Mouse (Mus musculus) olfactory bulb, adult 2 months (tissue): ENCODE measurements around the gene Pabpn1l. TPM values are rescaled to one million over a fixed set of nuclear protein-coding genes. Genes with fewer than 3 reads are reported as not detected.
"Not testable (repeated sequence)": the region's sequence is repeated elsewhere in the genome, so short reads cannot be mapped to it uniquely, and the experiment has no call there.

Experiments
- H3K27ac ChIP-seq: fragments of 200-500 bp; 2 replicates; pipeline ENCODE4 v1.5.1; 2012; ENCODE audit warnings: low read depth, low read length; ENCODE audit not compliant: insufficient read depth
- H3K4me1 ChIP-seq: fragments of 200-500 bp; 2 replicates; pipeline ENCODE4 v1.6.1; 2012; ENCODE audit warnings: low read length; ENCODE audit not compliant: control insufficient read depth, insufficient read depth
- H3K4me3 ChIP-seq: fragments of 200-500 bp; 2 replicates; pipeline ENCODE4 v1.5.1; 2012; ENCODE audit warnings: mild to moderate bottlenecking, low read depth, low read length, moderate library complexity; ENCODE audit not compliant: insufficient read depth
- CTCF ChIP-seq: fragments of 200-500 bp; IDR thresholded peaks from 2 replicates; pipeline ENCODE4 v1.5.1; 2012; ENCODE audit warnings: low read depth, mild to moderate bottlenecking, low read length, moderate library complexity; ENCODE audit not compliant: insufficient read depth
- POLR2A ChIP-seq: fragments of 200-500 bp; IDR thresholded peaks from 2 replicates; pipeline ENCODE4 v1.6.1; 2012; ENCODE audit warnings: mild to moderate bottlenecking, low read depth, low read length, moderate library complexity; ENCODE audit not compliant: insufficient read depth
- WGBS: fragments of 180-500 bp; shearing (Covaris S2); methylation state at CpG from one replicate; pipeline ENCODE4 v1.1.7; 2018; 5-methylcytosine and 5-hydroxymethylcytosine counted together
- polyA plus RNA-seq: library from polyadenylated mRNA; stranded (reverse); fragments of >200 nt; gene quantifications from 2 replicates; pipeline ENCODE4 v1.2.4, GENCODE M21; 2012; ENCODE audit warnings: low replicate concordance; ENCODE audit not compliant: missing spikeins, insufficient read depth, insufficient read length

Gene Pabpn1l
- polyA plus RNA-seq, 1 experiment = not detected

DNA sequence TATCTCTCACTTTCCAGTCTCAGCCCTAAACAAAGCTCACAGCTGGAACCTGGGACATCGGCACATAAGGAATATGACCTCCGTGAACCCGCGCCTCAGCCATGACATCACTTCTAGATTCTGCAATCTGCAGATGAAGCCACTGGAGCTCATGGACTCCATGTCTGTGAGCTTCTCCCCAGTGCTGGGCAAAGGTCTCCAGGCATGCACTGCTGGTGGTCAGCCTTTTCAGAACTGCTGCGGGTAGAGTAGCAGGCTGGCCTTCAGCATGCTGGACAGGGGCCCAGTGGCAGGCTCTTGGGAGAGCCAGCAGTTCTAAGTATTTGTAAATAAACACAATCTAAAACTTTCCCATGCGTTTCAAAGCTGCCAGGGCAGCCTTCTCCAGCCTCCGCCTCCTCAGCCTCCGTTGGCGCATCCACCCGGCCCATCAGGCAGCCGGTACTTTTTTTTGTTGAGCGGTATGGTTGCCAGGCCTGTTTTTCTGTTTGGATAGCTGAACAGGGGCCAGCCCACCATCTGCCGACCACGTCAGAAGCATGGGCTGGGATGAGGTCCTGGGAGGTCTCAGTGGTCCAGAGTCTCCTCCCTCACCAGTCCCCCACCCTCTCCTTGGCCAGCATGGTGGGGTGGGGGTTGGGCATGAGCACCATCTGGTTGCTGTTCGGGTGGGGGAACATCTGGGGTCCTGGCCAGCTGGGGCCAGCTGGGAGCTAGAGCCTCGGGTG is 17.1 kb upstream of the Pabpn1l start:
- no peak overlapping the region for H3K4me3 ChIP-seq
- TF ChIP-seq POLR2A = no peak
- TF ChIP-seq CTCF = no peak
- peaks cover 45% of the 10 kb centered on the region for H3K4me1 ChIP-seq
- no peak overlapping the region for H3K27ac ChIP-seq
- 40% methylated on average over 16 of the region's 16 CpGs for WGBS

DNA sequence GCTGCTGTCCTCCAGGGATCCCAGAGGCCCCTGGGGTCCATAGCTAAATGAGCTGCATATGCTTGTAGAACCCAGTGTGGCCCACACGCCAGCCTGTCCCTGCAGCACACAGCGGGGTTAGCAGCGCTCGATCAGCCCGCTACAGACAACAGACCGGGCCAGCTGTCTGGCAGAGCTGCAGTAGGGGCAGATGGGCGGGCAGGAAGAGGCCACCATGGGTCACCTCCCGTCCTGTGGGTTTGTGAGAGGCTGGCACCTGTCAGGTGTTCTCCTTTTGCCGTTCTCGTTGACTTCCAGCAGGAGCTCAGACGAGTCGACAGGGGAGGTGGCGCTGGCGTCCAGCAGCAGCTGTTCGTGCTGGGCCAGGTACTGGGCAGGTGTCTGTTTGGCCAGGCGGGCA is 16.1 kb upstream of the Pabpn1l start:
- H3K4me1 ChIP-seq = peaks cover 45% of the 10 kb centered on the region
- H3K4me3 ChIP-seq = no peak overlapping the region
- TF ChIP-seq CTCF (no peak), POLR2A (no peak)
- WGBS = 91% methylated on average over 16 of the region's 16 CpGs
- no peak overlapping the region for H3K27ac ChIP-seq

DNA sequence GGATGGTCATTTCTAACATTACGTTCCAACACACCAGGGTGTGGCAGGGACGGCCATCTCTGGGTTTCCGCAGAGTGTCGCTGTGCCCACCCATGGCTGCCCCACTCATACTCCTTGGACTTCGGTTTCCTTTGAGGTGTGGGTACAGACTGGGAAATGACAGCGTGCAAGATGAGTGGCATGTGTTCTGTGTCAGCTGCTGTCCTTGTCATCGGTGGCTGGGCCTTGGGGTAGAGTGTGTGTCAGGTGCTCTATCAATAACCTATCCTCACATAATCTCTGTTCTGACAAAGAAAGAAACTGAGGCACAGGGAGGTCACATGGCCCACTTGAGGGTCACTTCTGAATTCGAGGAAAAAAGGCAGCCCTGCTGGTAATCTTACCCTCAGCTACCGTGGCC is 14.7 kb upstream of the Pabpn1l start:
- Histone ChIP-seq H3K4me1 (peaks cover 35% of the 10 kb centered on the region), H3K27ac (no peak overlapping the region), H3K4me3 (no peak overlapping the region)
- no peak for TF ChIP-seq CTCF
- no peak for TF ChIP-seq POLR2A
- WGBS = 91% methylated on average over 9 of the region's 9 CpGs

DNA sequence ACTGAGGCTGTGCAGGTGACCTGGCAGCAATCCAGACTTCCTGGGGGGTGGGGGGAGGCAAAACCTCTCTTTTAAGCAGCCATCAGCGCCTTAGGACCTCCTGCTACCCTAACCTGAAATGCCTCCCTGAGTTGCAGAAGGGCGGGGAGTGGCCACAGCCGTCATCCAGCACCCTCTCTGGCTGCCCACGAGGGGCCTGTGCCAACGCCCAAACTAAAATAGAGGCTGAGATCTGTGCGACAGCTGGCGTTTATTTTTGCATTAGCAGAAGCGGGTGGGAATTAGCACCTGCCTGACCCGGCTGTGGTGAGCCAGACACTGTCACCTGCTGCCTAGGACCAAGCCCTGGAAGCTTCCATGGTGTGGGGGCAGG is 14.2 kb upstream of the Pabpn1l start:
- no peak overlapping the region for H3K4me3 ChIP-seq
- H3K27ac ChIP-seq = no peak overlapping the region
- WGBS = 58% methylated on average over 9 of the region's 9 CpGs
- peaks cover 32% of the 10 kb centered on the region for H3K4me1 ChIP-seq
- TF ChIP-seq POLR2A = no peak
- TF ChIP-seq CTCF = no peak

DNA sequence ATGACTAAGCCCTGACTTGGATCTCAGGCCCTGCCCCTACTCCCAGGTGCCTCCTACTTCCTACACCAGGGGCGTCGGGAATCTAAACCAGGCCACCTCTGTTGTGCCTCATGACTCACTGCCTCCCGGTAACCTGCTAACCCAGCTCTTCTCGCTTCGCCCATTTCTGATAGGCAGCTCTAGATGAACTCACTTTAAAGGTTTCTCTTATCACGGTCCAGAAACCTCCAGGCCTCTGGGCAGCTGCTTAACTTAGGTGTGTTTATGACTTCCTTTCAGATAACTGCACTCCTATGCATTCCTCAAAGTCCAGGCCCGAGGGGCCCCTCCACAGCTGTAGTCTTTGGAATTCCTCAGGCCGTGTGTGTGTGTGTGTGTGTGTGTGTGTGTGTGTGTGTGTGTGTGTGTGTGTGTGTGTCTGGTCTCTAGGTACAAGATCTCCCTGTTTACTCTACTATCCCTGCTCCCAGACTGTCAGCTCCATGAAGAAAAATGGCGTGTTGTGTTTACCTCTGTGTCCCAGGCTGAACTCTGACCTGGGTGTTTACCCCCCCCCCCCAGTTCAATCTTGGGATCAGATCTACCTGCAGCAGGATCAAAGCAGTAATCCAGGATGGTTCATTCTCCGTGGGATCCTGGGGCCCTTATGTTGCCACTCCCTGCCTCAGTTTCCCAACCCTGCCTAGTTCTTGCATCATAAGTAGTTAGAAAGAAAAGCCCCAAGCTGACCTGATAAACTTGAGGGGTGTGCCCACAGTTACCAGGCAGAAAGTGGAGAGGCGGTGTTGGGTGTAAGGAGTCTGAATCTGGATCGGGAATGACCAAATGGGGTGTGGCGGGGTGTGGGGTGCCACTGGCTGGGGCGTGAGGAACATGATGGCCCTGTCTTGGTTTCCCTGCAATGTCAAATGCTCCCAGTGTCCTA is 13.6 kb upstream of the Pabpn1l start:
- no peak overlapping the region for H3K27ac ChIP-seq
- 81% methylated on average over 14 of the region's 14 CpGs for WGBS
- no peak for TF ChIP-seq CTCF
- TF ChIP-seq POLR2A = no peak
- peaks cover 25% of the 10 kb centered on the region for H3K4me1 ChIP-seq
- H3K4me3 ChIP-seq = no peak overlapping the region

DNA sequence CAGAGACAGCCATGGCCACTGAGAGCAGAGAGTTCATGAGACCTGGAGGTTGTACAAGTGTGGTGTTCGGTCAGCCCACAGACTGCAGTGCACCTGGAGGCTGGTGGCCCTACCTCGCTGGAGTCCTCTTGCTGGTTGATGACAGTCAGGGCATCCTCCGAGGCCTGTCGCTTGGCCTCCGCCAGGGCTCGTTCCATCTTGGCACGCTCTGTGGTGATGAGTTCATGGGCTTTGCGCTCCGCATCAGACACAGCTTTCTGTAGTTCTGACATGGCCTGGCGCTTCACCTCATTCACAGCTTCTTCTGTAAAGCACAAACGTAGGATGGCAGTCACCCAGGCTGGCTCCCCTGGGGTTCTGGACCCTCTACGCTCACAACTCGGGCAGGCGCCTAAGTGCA is 10.7 kb upstream of the Pabpn1l start:
- 95% methylated on average over 14 of the region's 14 CpGs for WGBS
- no peak for TF ChIP-seq CTCF
- TF ChIP-seq POLR2A = no peak
- Histone ChIP-seq H3K27ac (no peak overlapping the region), H3K4me1 (no peaks in the 10 kb centered on the region), H3K4me3 (no peak overlapping the region)

DNA sequence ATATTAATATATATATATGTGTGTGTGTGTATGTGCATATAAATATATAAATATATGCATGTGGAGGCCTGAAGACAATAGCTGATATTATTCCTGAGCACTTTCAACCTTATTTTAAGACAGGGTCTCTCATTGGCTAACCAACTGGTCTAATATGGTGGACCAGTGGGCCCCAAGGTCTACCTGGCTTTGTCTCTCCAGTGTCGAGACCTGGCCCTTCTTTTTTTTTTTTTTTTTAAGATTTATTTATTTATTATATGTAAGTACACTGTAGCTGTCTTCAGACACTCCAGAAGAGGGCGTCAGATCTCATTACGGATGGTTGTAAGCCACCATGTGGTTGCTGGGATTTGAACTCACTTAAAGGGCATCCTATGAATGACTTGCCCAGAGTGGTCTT is 9.6 kb upstream of the Pabpn1l start:
- not testable (repeated sequence) for H3K27ac ChIP-seq, H3K4me3 ChIP-seq, H3K4me1 ChIP-seq
- WGBS = 90% methylated on average over 3 of the region's 3 CpGs

DNA sequence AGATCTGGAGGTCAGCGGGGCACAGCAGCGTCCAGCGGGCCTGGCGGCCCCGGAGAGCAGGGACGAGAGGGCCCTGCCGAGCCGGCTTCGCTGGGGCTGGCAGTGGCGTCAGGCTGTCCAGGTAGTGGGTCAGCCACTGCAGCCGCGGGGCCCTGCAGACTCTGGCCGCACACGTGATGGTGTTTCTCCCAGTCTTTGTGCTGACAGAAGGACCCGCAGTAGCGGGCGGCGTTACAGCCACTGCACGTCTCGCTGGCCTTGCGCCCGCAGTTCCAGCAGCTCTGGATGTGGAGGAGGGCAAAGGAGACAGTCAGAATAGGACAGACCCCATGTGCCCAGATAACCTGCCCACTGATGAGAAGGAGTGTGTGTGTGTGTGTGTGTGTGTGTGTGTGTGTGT is 8.2 kb upstream of the Pabpn1l start:
- no peak overlapping the region for H3K27ac ChIP-seq
- no peaks in the 10 kb centered on the region for H3K4me1 ChIP-seq
- 69% methylated on average over 22 of the region's 22 CpGs for WGBS
- no peak for TF ChIP-seq POLR2A
- TF ChIP-seq CTCF = no peak
- no peak overlapping the region for H3K4me3 ChIP-seq

DNA sequence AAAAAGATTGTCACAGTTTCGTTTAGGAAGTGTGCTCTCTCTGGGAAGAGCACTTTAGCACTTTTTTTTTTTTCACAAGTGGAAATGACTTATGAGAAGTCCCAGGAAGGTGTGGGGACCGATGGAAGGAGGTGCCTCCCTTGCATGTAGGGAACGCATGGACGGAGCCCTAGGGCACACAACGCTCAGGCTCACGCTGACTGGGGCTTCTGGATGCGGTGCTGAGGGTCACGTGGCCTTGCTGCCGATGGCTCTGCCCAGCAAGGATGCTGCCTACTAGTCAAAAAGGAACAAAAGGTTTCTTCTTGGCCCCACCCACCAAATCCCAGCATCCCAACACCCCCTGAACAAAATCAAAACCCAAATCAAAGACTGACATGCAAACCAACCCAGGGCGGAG is 6.8 kb upstream of the Pabpn1l start:
- H3K27ac ChIP-seq = no peak overlapping the region
- no peak for TF ChIP-seq POLR2A
- no peak for TF ChIP-seq CTCF
- 48% methylated on average over 10 of the region's 10 CpGs for WGBS
- H3K4me1 ChIP-seq = no peaks in the 10 kb centered on the region
- H3K4me3 ChIP-seq = no peak overlapping the region

DNA sequence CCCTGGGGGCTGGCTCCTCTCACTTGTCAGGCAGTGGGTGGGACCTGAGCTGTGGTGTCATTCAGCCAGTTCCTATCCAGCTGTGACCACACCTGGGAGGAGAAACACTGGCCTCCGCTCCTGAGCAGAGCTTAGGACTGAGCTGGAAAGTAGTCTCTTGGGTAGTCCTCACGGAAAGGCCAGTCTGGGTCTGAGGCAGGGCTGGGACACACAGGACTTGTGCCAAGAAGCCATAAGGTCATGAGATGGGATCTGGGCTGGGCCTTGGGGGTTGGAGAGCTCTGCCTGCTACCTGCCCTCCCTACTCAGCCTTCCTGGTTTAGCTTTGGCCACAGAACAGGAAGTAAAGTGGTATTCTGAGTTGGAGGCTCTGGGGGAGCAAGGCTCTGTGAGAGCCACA is 4.4 kb upstream of the Pabpn1l start:
- Histone ChIP-seq H3K4me1 (peaks cover 9% of the 10 kb centered on the region; the same call in 1 of the 2 replicates), H3K27ac (no peak overlapping the region), H3K4me3 (no peak overlapping the region)
- WGBS = 82% methylated on average over 2 of the region's 2 CpGs
- TF ChIP-seq POLR2A (no peak), CTCF (no peak)
